Mouse (Mus musculus): ENCODE data around the gene Tmcc2. TPM values are rescaled to one million over a fixed set of nuclear protein-coding genes. Genes with fewer than 3 reads are reported as not detected.

The Tmcc2 gene
- polyA plus RNA-seq, 1 experiment from 2014 or later, result 12.9 TPM

DNA sequence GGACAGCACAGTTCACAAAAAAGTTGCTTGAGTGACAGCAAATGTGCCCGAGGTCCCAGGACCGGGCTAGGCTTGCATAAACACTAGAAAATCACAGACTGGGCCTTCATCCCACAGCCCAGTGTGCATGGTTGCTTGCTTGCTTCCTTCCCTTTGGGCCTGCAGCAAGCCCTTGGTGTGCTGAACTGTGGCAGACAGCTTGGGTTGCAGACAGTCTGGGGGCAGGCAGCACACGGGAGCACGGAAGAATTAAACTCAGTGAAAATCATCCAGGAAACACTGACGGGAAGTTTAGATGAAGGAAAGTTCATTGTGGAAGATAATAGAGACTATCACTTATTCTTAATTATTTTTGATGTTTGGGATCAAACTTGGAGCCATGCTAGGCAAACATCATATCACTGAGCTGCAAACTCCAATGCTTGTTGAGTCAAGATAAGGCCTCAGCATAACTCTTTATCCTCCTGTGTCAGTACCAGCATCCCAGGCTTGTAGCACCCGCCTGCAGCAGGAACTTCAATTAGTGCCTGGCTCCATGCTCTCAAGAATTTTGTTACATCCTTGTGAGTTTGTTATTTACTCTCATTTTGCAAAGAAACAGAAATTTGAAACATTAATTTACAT, 56.8 kb downstream of the Tmcc2 start:
- H3K4me3 ChIP-seq, result no peak overlapping the region
- 0 out of 2 replicates have a peak, but pooled peaks have one; percentile 6 for ATAC-seq (replicated peaks; ENCODE audit: insufficient number of reproducible peaks, insufficient read depth, low FRiP score, low read depth)
- H3K4me1 ChIP-seq (replicated peaks), result peaks cover 45% of the 10 kb centered on the region
- no peak overlapping the region for H3K4me2 ChIP-seq
- 0 out of 2 replicates have a peak, but pooled peaks cover 2% of the 10 kb centered on the region for H3K27me3 ChIP-seq
- H3K27ac ChIP-seq, result peak overlapping the region; percentile 62
- H3K9ac ChIP-seq, result no peak overlapping the region
- no peaks in the 10 kb centered on the region for H3K9me3 ChIP-seq (replicated peaks)
- no peaks in the 10 kb centered on the region for H3K36me3 ChIP-seq
- 30% methylated on average over 6 of the region's 6 CpGs for WGBS

- no peaks in the 10 kb centered on the region for H3K36me3 ChIP-seq
- ATAC-seq (replicated peaks; ENCODE audit: insufficient number of reproducible peaks, insufficient read depth, low FRiP score, low read depth), result peak; percentile 87
- H3K4me2 ChIP-seq, result no peak overlapping the region
- 10% methylated on average over 4 of the region's 4 CpGs for WGBS
- no peak overlapping the region for H3K4me3 ChIP-seq
- peaks cover 45% of the 10 kb centered on the region for H3K4me1 ChIP-seq (replicated peaks)
- H3K9ac ChIP-seq, result no peak overlapping the region
- H3K27me3 ChIP-seq, result 0 out of 2 replicates have a peak, but pooled peaks cover 2% of the 10 kb centered on the region
- H3K27ac ChIP-seq, result peak overlapping the region; percentile 62
- H3K9me3 ChIP-seq (replicated peaks), result no peaks in the 10 kb centered on the region
Observed at GRCm38 (mm10) chr1:132333675-132334141, 57.4 kb downstream of the Tmcc2 start.

DNA sequence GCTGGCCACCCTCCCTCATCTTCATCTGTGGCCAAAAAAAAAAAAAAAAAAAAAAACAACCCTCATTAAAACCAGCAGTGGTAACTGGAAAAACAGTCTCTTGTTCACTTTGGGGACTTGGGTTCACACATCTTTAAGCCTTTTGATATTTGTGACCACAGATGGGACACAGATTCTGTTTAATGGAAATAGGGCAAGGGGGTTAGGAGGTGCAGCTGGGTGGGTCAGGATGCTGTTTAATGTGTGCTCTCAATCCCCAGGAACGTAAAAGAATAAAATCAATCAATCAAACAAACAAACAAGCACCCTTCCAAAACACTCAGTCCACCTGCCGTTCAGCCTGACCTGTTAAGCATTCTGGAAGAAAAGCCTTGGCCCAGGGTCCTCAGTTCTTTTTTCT, 57.9 kb downstream of the Tmcc2 start:
- H3K27me3 ChIP-seq, result 0 out of 2 replicates have a peak, but pooled peaks cover 2% of the 10 kb centered on the region
- 0 out of 2 replicates have a peak overlapping the region, but pooled peaks have one; percentile 62 for H3K27ac ChIP-seq
- no peak for ATAC-seq (replicated peaks; ENCODE audit: insufficient number of reproducible peaks, insufficient read depth, low FRiP score, low read depth)
- H3K36me3 ChIP-seq, result no peaks in the 10 kb centered on the region
- H3K4me3 ChIP-seq, result no peak overlapping the region
- no peaks in the 10 kb centered on the region for H3K9me3 ChIP-seq (replicated peaks)
- no peak overlapping the region for H3K9ac ChIP-seq
- WGBS, result 26% methylated on average over 2 of the region's 2 CpGs
- peaks cover 41% of the 10 kb centered on the region for H3K4me1 ChIP-seq (replicated peaks)
- no peak overlapping the region for H3K4me2 ChIP-seq

DNA sequence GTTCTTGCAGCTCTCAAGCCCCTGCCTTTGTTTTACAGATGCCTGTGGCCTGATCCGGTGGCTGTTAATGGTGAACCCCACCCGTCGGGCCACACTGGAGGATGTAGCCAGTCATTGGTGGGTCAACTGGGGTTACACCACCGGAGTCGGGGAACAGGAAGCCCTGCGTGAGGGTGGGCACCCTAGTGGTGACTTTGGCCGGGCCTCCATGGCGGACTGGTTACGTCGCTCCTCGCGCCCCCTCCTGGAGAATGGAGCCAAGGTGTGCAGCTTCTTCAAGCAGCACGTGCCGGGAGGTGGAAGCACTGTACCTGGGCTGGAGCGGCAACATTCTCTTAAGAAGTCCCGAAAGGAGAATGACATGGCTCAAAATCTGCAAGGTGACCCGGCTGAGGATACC, 59.8 kb downstream of the Tmcc2 start:
- H3K4me1 ChIP-seq (replicated peaks), result peaks cover 34% of the 10 kb centered on the region
- H3K4me3 ChIP-seq, result no peak overlapping the region
- no peaks in the 10 kb centered on the region for H3K36me3 ChIP-seq
- no peak overlapping the region for H3K27ac ChIP-seq
- H3K9ac ChIP-seq, result no peak overlapping the region
- no peak for ATAC-seq (replicated peaks; ENCODE audit: insufficient number of reproducible peaks, insufficient read depth, low FRiP score, low read depth)
- no peaks in the 10 kb centered on the region for H3K9me3 ChIP-seq (replicated peaks)
- H3K4me2 ChIP-seq, result no peak overlapping the region
- H3K27me3 ChIP-seq, result 0 out of 2 replicates have a peak, but pooled peaks cover 2% of the 10 kb centered on the region
- WGBS, result 86% methylated on average over 17 of the region's 17 CpGs

DNA sequence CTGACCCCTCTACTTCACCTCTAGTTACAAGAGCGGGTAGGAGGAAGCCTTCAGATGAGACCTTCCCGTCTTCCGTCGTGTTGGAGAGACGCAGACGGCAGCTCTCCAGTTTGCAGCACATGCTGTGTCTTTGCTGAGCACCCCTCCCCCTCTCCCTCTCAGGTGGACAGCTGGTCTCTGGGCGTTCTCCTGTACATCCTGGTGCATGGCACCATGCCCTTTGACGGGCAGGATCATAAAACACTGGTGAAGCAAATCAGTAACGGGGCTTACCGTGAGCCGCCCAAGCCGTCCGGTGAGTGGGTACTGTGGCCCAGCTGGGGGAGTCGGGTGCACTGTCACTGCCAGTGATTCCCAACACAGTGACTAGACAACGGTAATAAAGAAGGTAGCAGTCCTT, 60.7 kb downstream of the Tmcc2 start:
- H3K4me2 ChIP-seq, result no peak overlapping the region
- H3K4me1 ChIP-seq (replicated peaks), result peaks cover 29% of the 10 kb centered on the region
- no peak overlapping the region for H3K27ac ChIP-seq
- H3K4me3 ChIP-seq, result no peak overlapping the region
- H3K9me3 ChIP-seq (replicated peaks), result no peaks in the 10 kb centered on the region
- 86% methylated on average over 15 of the region's 15 CpGs for WGBS
- H3K9ac ChIP-seq, result no peak overlapping the region
- 0 out of 2 replicates have a peak, but pooled peaks cover 2% of the 10 kb centered on the region for H3K27me3 ChIP-seq
- ATAC-seq (replicated peaks; ENCODE audit: insufficient number of reproducible peaks, insufficient read depth, low FRiP score, low read depth), result no peak
- H3K36me3 ChIP-seq, result no peaks in the 10 kb centered on the region

GRCm38 (mm10) chr1:132329656-132330055, 61.4 kb downstream of the Tmcc2 start:
- WGBS, result 76% methylated on average over 7 of the region's 7 CpGs
- H3K4me1 ChIP-seq (replicated peaks), result peaks cover 21% of the 10 kb centered on the region
- no peak overlapping the region for H3K27ac ChIP-seq
- no peaks in the 10 kb centered on the region for H3K9me3 ChIP-seq (replicated peaks)
- no peak for ATAC-seq (replicated peaks; ENCODE audit: insufficient number of reproducible peaks, insufficient read depth, low FRiP score, low read depth)
- no peak overlapping the region for H3K9ac ChIP-seq
- no peaks in the 10 kb centered on the region for H3K36me3 ChIP-seq
- H3K27me3 ChIP-seq, result 0 out of 2 replicates have a peak, but pooled peaks cover 2% of the 10 kb centered on the region
- H3K4me3 ChIP-seq, result no peak overlapping the region
- no peak overlapping the region for H3K4me2 ChIP-seq

DNA sequence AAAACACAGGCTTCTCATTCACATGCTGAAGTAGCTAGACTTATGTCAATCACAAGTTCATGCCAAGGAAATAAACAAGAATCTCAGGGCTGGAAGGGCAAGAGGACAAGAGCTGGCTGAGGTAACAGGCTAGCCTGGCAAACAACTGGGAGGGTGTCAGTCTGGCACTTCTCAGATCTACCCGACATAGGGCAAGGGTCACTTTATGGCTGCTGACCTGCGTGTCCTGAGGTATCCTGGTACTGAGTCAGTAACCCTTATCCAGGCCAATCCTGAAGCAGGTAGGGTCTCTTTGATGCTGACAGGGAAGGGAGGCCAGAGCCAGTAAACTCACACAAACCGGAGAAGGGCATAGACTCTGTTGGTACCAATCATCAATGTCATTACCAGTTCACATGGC, 62.5 kb downstream of the Tmcc2 start:
- 83% methylated on average over 3 of the region's 3 CpGs for WGBS
- Histone ChIP-seq H3K27ac (no peak overlapping the region), H3K4me1 (replicated peaks) (peaks cover 11% of the 10 kb centered on the region), H3K9me3 (replicated peaks) (no peaks in the 10 kb centered on the region), H3K36me3 (no peaks in the 10 kb centered on the region), H3K9ac (no peak overlapping the region), H3K27me3 (0 out of 2 replicates have a peak, but pooled peaks cover 2% of the 10 kb centered on the region), H3K4me3 (no peak overlapping the region), H3K4me2 (no peak overlapping the region)
- no peak for ATAC-seq (replicated peaks; ENCODE audit: insufficient number of reproducible peaks, insufficient read depth, low FRiP score, low read depth)

DNA sequence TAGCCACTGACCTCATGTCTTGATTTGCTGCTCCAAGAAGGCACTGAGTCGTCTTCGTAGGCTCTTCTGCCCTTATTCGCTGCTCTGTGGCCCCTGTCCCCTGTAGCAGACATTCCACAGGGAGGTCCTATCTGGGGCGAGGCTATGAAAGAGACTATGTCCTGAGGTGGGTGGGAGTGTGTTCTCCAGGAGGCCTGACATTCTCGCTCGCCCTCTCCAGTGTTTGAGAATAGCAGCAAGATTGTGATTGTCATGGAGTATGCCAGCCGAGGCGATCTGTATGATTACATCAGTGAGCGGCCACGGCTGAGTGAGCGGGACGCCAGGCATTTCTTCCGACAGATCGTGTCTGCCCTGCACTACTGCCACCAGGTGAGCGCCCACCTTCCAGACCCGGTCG, 63.6 kb downstream of the Tmcc2 start:
- Histone ChIP-seq H3K36me3 (no peaks in the 10 kb centered on the region), H3K4me2 (no peak overlapping the region), H3K9me3 (replicated peaks) (no peaks in the 10 kb centered on the region), H3K9ac (no peak overlapping the region), H3K27ac (no peak overlapping the region), H3K4me1 (replicated peaks) (peaks cover 10% of the 10 kb centered on the region), H3K4me3 (no peak overlapping the region), H3K27me3 (0 out of 2 replicates have a peak, but pooled peaks cover 2% of the 10 kb centered on the region)
- no peak for ATAC-seq (replicated peaks; ENCODE audit: insufficient number of reproducible peaks, insufficient read depth, low FRiP score, low read depth)
- WGBS, result 53% methylated on average over 17 of the region's 17 CpGs

GRCm38 (mm10) chr1:132326777-132327176, 64.3 kb downstream of the Tmcc2 start:
- Histone ChIP-seq H3K9ac (no peak overlapping the region), H3K4me1 (replicated peaks) (peaks cover 13% of the 10 kb centered on the region), H3K4me2 (no peak overlapping the region), H3K27ac (no peak overlapping the region), H3K27me3 (0 out of 2 replicates have a peak, but pooled peaks cover 2% of the 10 kb centered on the region), H3K36me3 (no peaks in the 10 kb centered on the region), H3K9me3 (replicated peaks) (no peaks in the 10 kb centered on the region), H3K4me3 (no peak overlapping the region)
- ATAC-seq (replicated peaks; ENCODE audit: insufficient number of reproducible peaks, insufficient read depth, low FRiP score, low read depth), result no peak
- WGBS, result 55% methylated on average over 9 of the region's 9 CpGs

DNA sequence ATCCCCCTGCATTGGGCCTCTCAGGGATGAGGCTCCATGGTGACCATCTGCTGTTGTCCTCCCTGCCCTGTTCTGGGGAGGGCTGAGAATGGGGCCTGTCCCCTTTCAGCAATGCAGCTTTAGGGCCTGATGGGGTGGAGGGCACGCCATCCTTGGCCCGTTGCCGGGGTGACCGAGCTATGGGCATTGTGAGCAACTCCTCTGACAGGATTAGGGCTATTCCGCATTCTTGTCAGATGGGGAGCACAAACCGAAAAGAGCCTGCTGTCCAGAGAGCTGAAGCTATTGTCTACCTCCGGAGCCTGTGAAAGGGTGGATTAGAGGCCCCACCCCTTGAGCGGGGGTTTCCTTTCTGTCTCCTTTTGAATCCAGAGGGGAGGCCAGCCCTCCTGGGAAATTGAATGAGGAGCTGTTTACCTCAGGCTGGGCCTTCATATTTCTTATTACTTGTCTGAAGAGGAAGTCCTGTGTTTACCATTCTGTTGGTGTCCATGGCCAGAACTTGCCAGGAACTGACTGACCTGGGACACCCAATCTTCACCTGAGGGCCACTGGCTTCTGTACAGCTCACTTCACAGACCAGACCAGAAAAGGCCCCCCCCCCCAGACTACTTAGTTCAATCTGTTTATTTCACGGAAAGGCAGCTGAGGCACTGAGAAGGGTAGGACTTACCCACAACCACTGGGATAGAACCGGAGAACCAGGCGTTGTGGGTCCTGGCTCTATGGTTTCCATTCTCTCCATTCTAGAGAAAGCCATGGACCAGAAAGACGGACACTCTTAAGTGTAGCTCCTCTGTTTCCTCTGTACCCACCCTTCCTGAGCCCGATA, 68.2 kb downstream of the Tmcc2 start:
- H3K27ac ChIP-seq, result no peak overlapping the region
- WGBS, result 41% methylated on average over 13 of the region's 13 CpGs
- ATAC-seq (replicated peaks; ENCODE audit: insufficient number of reproducible peaks, insufficient read depth, low FRiP score, low read depth), result no peak
- H3K27me3 ChIP-seq, result no peaks in the 10 kb centered on the region
- H3K4me1 ChIP-seq (replicated peaks), result peaks cover 31% of the 10 kb centered on the region
- no peak overlapping the region for H3K4me2 ChIP-seq
- no peak overlapping the region for H3K4me3 ChIP-seq
- H3K9ac ChIP-seq, result 0 out of 2 replicates have a peak overlapping the region, but pooled peaks have one; percentile 13
- H3K36me3 ChIP-seq, result no peaks in the 10 kb centered on the region
- no peaks in the 10 kb centered on the region for H3K9me3 ChIP-seq (replicated peaks)

DNA sequence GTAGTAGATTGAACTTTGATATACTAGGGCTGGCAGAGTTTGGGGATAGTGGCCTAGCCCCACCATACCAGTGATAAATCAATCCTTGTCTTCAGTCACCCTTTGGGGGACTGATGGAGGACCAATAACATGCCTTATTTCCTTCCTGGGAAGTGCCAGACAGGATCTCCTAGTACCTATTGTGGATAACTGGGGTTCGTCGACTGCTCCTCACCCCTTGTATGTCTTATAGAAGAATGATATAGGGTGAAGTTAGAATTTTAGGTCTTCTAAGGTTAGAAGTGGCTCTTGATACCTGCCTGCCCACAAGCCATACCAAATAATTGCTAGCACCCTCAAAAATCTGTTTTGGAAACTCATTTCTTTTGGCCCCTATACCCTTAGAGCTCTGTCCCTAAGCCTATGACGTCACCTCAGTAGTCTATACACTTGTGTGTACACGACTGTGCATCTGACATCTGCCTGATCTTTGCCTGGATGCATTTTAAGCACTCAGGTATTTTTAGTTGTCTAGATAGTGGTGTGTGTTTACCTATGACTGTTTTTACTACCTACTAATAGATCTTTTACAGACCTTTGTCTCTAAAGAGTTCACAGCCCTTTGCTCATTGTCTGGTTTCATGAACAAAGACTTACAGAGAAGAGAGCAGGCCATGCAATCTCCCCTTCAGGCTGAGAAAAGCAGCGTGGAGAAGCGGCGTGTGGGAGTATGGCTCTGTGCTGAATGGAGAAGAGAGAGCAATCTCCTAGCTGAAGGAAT, 69.1 kb downstream of the Tmcc2 start:
- Histone ChIP-seq H3K4me2 (no peak overlapping the region), H3K4me3 (no peak overlapping the region), H3K9ac (0 out of 2 replicates have a peak overlapping the region, but pooled peaks have one; percentile 13), H3K4me1 (replicated peaks) (peaks cover 31% of the 10 kb centered on the region), H3K9me3 (replicated peaks) (no peaks in the 10 kb centered on the region), H3K36me3 (no peaks in the 10 kb centered on the region), H3K27ac (no peak overlapping the region), H3K27me3 (0 out of 2 replicates have a peak, but pooled peaks cover 5% of the 10 kb centered on the region)
- 65% methylated on average over 7 of the region's 7 CpGs for WGBS
- ATAC-seq (replicated peaks; ENCODE audit: insufficient number of reproducible peaks, insufficient read depth, low FRiP score, low read depth), result no peak
